Mouse (Mus musculus) liver, postnatal 0 days (tissue): Measurements from ENCODE around the gene Ankrd13b.

Experiments used
- CTCF ChIP-seq: sonication (generic); IDR thresholded peaks from 2 replicates; pipeline ENCODE4 v1.5.1; 2016; ENCODE audit warnings: antibody characterized with exemption, low read depth
- EP300 ChIP-seq: IDR thresholded peaks from 2 replicates; pipeline ENCODE4 v1.6.1; 2016; ENCODE audit warnings: antibody characterized with exemption, low read depth, mild to moderate bottlenecking

DNA sequence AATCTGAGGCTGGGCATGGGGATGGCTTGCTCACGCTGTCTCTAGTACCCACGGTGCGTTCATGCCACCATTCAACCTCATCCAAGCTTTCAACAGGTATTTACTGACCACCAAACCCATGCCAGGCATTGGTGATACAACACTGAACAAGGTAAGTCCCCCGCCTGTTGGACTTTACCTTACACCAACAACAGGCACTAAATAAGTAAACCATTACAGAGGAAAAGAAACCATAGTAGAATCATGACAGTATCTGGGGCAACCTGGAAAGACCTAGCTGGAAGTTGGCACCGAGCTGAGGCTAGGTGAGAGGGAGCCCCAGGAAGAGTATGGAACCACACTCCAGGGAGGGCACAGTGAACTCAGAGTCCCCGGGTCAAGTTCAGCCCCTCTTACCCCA is 12.6 kb downstream of the Ankrd13b start:
- TF ChIP-seq CTCF (no peak), EP300 (no peak)
